In genomic region chr9:74021339-74021738, GRCm38 (mm10) we compare ENCODE assay signal across 21 mouse cellular contexts. TPM values are rescaled to one million over a fixed set of nuclear protein-coding genes. Genes with fewer than 3 reads are reported as not detected.
A peak's percentile ranks its signal among the peaks of the same experiment; 100 is the strongest.
DNase-seq lines count a peak whose midpoint lies in the region; ATAC-seq lines count a peak whose summit lies in the region.
"Had no signal": no experiment of that assay in that cellular context is flagged by ENCODE, and none has a peak within 500 bp of the region (broad histone marks: within the 10 kb centered on the region; RNA-seq: fewer than 3 reads in every experiment).

No protein-coding gene starts in this region.

- 0 out of 2 replicates have a peak, but pooled peaks cover 3% of the 10 kb centered on the region for H3K27me3 ChIP-seq in heart, embryonic 15.5 days
- no peaks in the 10 kb centered on the region for H3K27me3 ChIP-seq in midbrain, embryonic 14.5 days (ENCODE audit: control insufficient read depth, insufficient read depth, low read length)
- no peaks in the 10 kb centered on the region for H3K27me3 ChIP-seq in midbrain, embryonic 13.5 days
- H3K27me3 ChIP-seq: embryonic facial prominence, embryonic 15.5 days; neural tube, embryonic 13.5 days had no signal

- H3K9ac ChIP-seq in heart, embryonic 15.5 days, result no peak overlapping the region
- H3K9ac ChIP-seq in midbrain, embryonic 14.5 days (replicated peaks; ENCODE audit: low read length), result no peak overlapping the region
- H3K9ac ChIP-seq in midbrain, embryonic 13.5 days (replicated peaks), result no peak overlapping the region
- H3K9ac ChIP-seq: embryonic facial prominence, embryonic 15.5 days; forebrain, postnatal 0 days; neural tube, embryonic 13.5 days had no signal

- ATAC-seq in heart, embryonic 15.5 days (replicated peaks; ENCODE audit: insufficient number of reproducible peaks, insufficient read depth, low FRiP score, low read depth), result peak; percentile 62
- ATAC-seq in midbrain, embryonic 14.5 days (ENCODE audit: low FRiP score, low TSS enrichment), result no peak
- ATAC-seq in midbrain, embryonic 13.5 days, result no peak
- ATAC-seq: forebrain, postnatal 0 days; inflammation-experienced regulatory T-cells, adult 6 months had no signal

- no peaks in the 10 kb centered on the region for H3K36me3 ChIP-seq in heart, embryonic 15.5 days
- no peaks in the 10 kb centered on the region for H3K36me3 ChIP-seq in midbrain, embryonic 14.5 days (ENCODE audit: control insufficient read depth, insufficient read depth, low read length)
- no peaks in the 10 kb centered on the region for H3K36me3 ChIP-seq in midbrain, embryonic 13.5 days
- H3K36me3 ChIP-seq: embryonic facial prominence, embryonic 15.5 days; neural tube, embryonic 13.5 days had no signal

- DNase-seq in heart, adult 9 months (ENCODE audit: low spot score in 2 of 2), result no peak
- DNase-seq in midbrain, embryonic 14.5 days, result peak; percentile 10
- peak; percentile 24 for DNase-seq in embryo, embryonic 9.5 days (ENCODE audit: extremely low spot score)
- DNase-seq in retina, embryonic 14.5 days (ENCODE audit: low spot score), result peak; percentile 32
- DNase-seq in kidney, postnatal 10 days, result no peak
- DNase-seq: cerebellum, adult 8-10 months; forebrain, postnatal 0 days; kidney, adult 2 months; kidney, postnatal 25 days; left cerebral cortex, postnatal 4 days; lung, adult 18-20 months; lung, postnatal 14 days; right cerebral cortex, postnatal 25 days; thymus, postnatal 4 days had no signal

- H3K4me3 ChIP-seq in heart, embryonic 15.5 days, result no peak overlapping the region
- no peak overlapping the region for H3K4me3 ChIP-seq in midbrain, embryonic 14.5 days (replicated peaks; ENCODE audit: low read depth, low read length)
- H3K4me3 ChIP-seq in midbrain, embryonic 13.5 days (replicated peaks), result no peak overlapping the region
- H3K4me3 ChIP-seq: embryonic facial prominence, embryonic 15.5 days; neural tube, embryonic 13.5 days had no signal

- 8% methylated on average over 6 of the region's 6 CpGs for WGBS in heart, embryonic 15.5 days
- WGBS in midbrain, embryonic 14.5 days, result 59% methylated on average over 6 of the region's 6 CpGs
- 59% methylated on average over 6 of the region's 6 CpGs for WGBS in midbrain, embryonic 13.5 days

- no peak overlapping the region; the same call in 1 of the 2 replicates for H3K27ac ChIP-seq in heart, embryonic 15.5 days
- no peak overlapping the region for H3K27ac ChIP-seq in midbrain, embryonic 14.5 days (replicated peaks; ENCODE audit: low read depth, low read length)
- H3K27ac ChIP-seq in midbrain, embryonic 13.5 days, result no peak overlapping the region
- H3K27ac ChIP-seq: embryonic facial prominence, embryonic 15.5 days; neural tube, embryonic 13.5 days had no signal

- H3K9me3 ChIP-seq in heart, embryonic 15.5 days (replicated peaks), result no peaks in the 10 kb centered on the region
- H3K9me3 ChIP-seq in midbrain, embryonic 14.5 days (ENCODE audit: control insufficient read depth, low read length), result no peaks in the 10 kb centered on the region
- 0 out of 2 replicates have a peak, but pooled peaks cover 5% of the 10 kb centered on the region for H3K9me3 ChIP-seq in midbrain, embryonic 13.5 days
- H3K9me3 ChIP-seq: embryonic facial prominence, embryonic 15.5 days; neural tube, embryonic 13.5 days had no signal

- H3K4me1 ChIP-seq in heart, embryonic 15.5 days (replicated peaks), result peaks cover 9% of the 10 kb centered on the region
- no peaks in the 10 kb centered on the region for H3K4me1 ChIP-seq in midbrain, embryonic 14.5 days (ENCODE audit: control insufficient read depth, insufficient read depth, low read length)
- H3K4me1 ChIP-seq in midbrain, embryonic 13.5 days (replicated peaks), result 0 out of 2 replicates have a peak, but pooled peaks cover 5% of the 10 kb centered on the region
- H3K4me1 ChIP-seq: embryonic facial prominence, embryonic 15.5 days; neural tube, embryonic 13.5 days had no signal

- peak overlapping the region; percentile 27; the same call in 1 of the 2 replicates for H3K4me2 ChIP-seq in heart, embryonic 15.5 days
- H3K4me2 ChIP-seq in midbrain, embryonic 14.5 days (ENCODE audit: low read length), result no peak overlapping the region
- H3K4me2 ChIP-seq in midbrain, embryonic 13.5 days (replicated peaks), result no peak overlapping the region
- H3K4me2 ChIP-seq: embryonic facial prominence, embryonic 15.5 days; liver, embryonic 11.5 days; neural tube, embryonic 13.5 days had no signal

RNA-seq across cellular contexts. Expression of gene Unc13c, which starts 52.6 kb away (rescaled TPM):
- polyA plus RNA-seq in heart, embryonic 15.5 days (2015; fragmentation: Nextera tagmentation; extraction: Ambion mirVana), result 1.5 and 2.1 TPM in 2 replicates
- 4.1 and 4.7 TPM in 2 replicates for polyA plus RNA-seq in midbrain, embryonic 14.5 days (2014; fragmentation: Nextera tagmentation; extraction: Ambion mirVana)
- polyA plus RNA-seq in midbrain, embryonic 13.5 days (2015; fragmentation: Nextera tagmentation; extraction: Ambion mirVana), result 1.4 and 1.6 TPM in 2 replicates
- polyA plus RNA-seq: inflammation-experienced regulatory T-cells, adult 6 months; spleen, adult 2 months had no signal

Comparison
In these comparisons a context has a peak if more than half of its experiments do, and no peak if none do; other contexts are left out.
1. DNase-seq: peak in midbrain, embryonic 14.5 days (single experiment), embryo, embryonic 9.5 days (single experiment) and retina, embryonic 14.5 days (single experiment); none in heart, adult 9 months (0 of 2) and kidney, postnatal 10 days (single experiment).